Mouse (Mus musculus) embryonic fibroblast, embryonic 13.5 days (primary cell): Measurements from ENCODE around the gene Pgd.

Experiments used
- CTCF ChIP-seq: IDR thresholded peaks from 2 replicates; pipeline ENCODE4 v1.5.1; 2011; ENCODE audit warnings: mild to moderate bottlenecking, control low read depth, low read length, moderate library complexity, borderline replicate concordance; ENCODE audit not compliant: insufficient read depth
- POLR2A ChIP-seq: IDR thresholded peaks from 2 replicates; pipeline ENCODE4 v1.6.1; 2011; ENCODE audit warnings: low read depth, mild to moderate bottlenecking, control low read depth, low read length, moderate library complexity

GRCm38 (mm10) chr4:149215397-149215796, 48.8 kb upstream of the Pgd start:
- TF ChIP-seq CTCF (no peak), POLR2A (no peak)
